Mouse (Mus musculus) right cerebral cortex, postnatal 36 days (tissue): ENCODE measurements at regions not wholly inside any gene's neighbourhood (a gene's known extent, or its start where the extent isn't known, plus 50 kb on each side); places are given as distances from the start of the nearest gene placed in this dataset.
A peak's percentile ranks its signal among the peaks of the same experiment; 100 is the strongest.

Source experiments
- DNase-seq, 2 experiments: peaks; one replicate each; pipeline ENCODE4 v3.0.0; 2022; ENCODE audit warnings: low spot score in 2 of 2, mixed read lengths in 1 of 2

DNA sequence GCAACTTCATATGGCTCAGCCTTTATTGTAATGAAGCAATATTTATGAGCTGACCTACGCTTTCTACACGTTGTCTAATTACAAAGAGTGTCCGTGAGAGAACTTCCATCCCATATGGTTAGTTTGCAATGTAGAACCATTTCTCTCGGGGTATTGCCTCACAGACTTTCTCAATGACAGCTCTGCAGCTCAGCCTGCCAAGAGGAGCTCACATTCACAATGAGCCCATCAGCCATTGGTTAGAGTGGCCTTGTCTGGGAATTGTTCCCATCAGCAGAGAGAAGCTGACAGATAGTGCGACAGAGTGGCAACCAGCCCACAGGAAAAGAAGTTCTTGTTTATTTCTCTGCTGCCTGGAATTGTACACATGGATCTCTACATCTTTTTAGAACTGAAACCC is 409.7 kb downstream of the Zfp704 start:
- peak; percentile 38 to 43 for DNase-seq

DNA sequence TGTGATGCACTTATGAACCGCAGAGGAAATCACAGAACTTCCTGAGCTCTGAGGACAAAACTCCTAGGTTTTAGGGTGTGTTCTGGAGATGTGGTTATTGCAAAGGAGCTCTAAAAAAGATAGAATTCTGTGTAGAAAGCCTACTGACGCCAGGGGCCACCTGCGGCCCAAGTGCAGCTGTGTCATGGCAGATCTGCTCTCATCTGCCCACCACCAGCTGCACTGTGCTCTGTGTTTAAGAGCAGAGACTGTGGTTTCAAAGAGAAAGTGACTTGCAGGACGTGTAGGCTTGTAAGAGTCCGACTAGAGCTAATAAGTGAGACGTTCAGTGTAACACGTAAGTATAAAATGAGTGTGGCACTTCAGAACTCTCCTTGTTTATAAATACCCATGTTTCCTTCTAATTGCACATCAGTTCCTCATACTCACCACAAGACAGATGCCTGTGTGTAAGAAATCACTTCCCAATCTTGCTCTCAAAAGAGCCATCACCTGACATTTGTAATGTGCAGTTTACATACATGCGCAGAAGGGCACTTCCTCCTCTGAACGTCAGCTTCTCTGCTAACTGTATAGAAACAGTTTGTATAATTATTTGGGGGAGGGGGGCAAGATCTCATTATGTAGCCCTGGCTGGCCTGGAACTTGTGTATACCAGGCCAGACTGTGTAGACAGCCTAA is 411.1 kb downstream of the Zfp704 start:
- no peak for DNase-seq

DNA sequence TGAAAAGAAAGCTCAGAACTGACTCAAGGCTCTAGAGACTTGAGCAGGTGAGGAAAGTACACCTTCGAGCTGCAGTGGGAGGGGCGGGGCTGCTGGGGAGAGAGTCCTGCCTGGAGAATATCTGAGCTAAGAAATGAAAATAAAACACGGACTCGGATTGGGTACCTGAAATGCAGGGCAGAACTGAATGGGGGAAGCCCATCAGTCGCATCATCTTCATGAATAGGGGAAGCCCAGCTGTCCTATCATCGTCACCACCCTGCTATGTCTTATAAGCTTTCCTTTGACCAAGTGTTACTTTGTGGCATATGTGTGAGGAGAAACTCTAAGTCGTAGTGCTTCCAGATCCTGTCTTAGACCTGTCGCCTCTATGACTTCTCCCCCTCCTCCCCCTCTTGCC is 414.1 kb downstream of the Zfp704 start:
- DNase-seq: no peak

GRCm38 (mm10) chr3:9189366-9190287 is 420.3 kb downstream of the Zfp704 start:
- DNase-seq: peak; percentile 59 to 66

GRCm38 (mm10) chr3:9186364-9187120 is 423.3 kb downstream of the Zfp704 start:
- DNase-seq: no peak

DNA sequence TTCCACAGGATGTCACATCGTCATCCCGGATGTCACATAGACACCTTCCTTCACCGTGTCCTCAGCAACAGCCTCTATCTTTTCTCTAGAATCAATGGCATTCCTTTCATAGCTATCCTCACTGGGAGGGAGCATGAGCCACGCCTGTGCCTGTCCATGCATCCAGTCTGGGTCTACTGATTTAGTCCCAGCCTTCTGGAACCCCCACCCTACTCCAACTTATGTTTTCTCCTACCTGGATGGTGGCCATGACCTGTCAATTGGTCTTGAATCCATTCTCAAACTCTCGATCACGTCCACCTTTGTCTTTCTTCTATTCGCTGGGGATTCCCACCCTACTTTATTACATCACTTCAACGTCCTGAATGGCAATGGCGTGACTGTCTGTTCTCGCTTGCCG is 428.3 kb downstream of the Zfp704 start:
- no peak for DNase-seq

DNA sequence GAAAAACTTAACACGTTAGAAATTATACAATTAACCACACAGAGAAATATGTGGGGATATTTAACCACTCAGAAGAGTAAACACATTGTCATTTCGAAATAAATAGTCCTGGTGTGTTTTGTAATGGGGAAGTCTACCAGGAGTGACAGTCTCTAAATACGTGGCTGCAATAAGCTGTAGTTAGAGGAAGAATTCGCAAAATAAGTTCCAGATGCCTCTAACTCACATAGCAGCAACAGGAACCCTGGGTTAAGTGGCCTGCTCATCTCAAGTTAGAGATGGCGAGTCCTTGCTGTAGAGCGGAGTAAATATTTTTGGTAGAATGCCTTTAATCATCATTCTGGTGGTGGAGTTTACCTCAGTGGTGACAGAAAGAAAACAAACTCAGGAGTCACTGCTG is 430.2 kb downstream of the Zfp704 start:
- no peak for DNase-seq

- DNase-seq: no peak
Measured at GRCm38 (mm10) chr3:9174517-9174832, 435.4 kb downstream of the Zfp704 start.

DNA sequence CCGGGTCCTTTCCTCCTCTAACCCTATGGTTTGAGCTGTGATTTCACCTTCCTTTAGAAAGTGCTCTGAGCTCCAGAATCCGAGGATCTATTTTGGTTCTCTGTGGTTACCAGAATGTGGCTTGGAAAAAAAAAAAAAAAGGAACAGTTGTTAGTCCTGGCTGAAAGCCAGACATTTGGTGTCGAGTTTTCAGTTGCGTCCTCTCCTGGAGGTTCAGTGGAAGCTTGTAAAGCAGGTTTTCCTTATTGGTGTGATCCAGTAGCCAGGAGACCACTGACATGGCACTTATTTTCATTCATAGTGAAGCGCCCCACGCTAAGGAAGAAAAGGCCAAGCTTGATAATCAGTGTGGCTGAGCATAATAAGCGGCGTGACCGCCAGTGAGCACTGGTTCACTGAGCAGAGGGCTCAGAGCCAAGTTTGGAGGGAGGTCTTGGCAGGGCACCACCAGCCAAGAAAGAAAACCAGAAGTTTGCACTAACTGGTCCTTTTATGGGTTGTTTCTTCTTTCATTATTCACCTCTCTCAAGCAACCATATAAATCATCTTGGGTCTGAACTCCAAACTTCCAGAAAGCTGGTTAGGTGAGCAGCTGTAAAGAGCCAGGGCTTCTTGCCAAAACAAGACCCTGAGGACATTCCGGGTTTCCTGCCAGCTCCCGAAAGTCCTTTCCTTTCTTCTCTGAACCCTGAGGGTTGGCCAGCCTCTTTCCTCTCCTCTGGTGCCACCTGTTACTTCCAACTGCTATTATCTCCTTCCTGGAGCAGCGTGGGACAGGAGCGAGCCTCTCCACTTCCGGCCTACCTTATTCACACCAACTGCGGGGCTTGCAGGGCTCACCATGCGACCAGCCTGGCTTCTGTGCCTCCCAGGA is 436.0 kb downstream of the Zfp704 start:
- DNase-seq: peak; percentile 6 to 16

GRCm38 (mm10) chr3:9171970-9172369 is 437.9 kb downstream of the Zfp704 start:
- no peak for DNase-seq

GRCm38 (mm10) chr3:9168955-9169354 is 440.9 kb downstream of the Zfp704 start:
- no peak for DNase-seq

DNA sequence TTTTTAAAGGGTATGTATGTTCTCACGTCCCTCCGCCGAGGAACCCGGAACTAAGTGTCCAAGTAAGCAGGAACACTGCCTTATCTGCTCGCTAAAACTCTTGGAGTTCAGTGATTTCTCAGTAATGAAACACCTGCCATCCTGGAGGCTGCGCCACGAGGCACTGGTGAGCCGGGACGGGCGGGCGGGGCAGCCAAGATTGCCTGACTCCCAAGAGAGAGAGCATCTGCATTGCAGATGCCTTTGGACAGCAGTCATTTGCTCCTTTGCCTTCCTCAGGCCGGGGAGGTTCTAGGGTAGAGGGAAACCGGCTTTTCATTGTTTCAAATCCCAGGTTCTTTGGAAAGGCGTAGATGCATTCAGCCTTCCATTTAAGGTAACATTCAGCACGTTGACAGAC is 450.8 kb downstream of the Zfp704 start:
- DNase-seq: no peak

DNA sequence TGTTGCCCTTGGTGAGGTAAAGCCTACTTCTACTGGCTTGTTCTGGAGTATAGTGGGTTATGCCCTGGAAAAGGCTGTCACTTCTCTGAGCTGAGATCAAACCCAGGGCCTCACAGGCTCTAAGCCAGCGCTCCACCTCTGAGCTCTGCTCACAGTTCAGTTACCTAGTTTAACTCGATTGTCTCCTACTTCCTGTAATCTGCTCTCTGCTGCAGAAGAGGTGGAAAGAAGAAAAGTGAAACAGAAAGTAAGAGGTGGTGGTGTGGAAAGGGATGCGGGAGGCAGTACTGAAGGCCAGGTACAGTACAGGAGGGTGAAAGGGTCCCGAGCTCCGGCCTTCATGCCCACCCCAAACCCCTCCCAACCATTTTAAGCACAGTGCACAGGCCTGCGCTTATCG is 455.7 kb downstream of the Zfp704 start:
- no peak for DNase-seq

- peak in 1 of 2 experiments; percentile 10 for DNase-seq
Measured at GRCm38 (mm10) chr3:9153690-9154089, 456.2 kb downstream of the Zfp704 start.

DNA sequence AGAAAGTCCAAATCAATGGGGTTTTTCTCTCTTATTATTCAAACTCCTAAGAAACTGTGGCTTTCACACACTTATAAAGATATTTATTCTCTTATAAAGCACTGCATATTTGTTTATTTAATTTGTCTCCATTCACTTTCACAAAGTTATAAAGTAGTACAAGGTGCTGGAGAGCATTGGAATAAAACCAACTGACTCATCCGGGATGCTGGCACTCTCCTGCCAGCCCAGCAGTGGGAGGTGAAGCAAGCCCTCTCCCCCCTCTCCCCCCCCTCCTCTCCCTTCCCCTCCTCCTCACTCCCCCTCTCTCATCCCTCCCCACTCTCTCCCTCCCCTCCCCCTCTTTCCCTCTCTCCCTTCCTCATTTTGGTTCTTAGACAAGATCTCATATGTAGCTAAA is 457.6 kb downstream of the Zfp704 start:
- DNase-seq: no peak

GRCm38 (mm10) chr3:9151590-9151989 is 458.3 kb downstream of the Zfp704 start:
- DNase-seq: no peak

DNA sequence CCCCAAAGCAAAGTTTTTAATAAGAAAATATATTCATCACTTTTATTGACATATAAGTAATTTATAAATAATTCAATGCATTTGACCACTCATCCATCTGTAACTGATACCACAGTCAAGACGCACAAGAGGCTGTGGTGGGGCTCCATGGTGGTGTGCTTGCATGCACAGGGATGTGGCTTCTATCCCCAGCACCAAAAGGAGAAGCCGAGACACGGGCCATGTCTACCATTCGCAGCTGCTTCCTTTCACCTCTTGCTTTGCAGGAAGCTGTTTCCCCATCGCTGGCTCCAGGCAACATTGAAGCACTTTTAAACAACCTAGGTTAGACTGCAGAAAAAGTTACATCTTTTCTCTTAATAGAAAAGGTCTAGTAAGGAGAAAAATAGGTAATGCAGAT is 461.3 kb downstream of the Zfp704 start:
- no peak for DNase-seq

- DNase-seq: no peak
Measured at GRCm38 (mm10) chr3:9146481-9146880, 463.4 kb downstream of the Zfp704 start.

GRCm38 (mm10) chr3:9145612-9146011 is 464.3 kb downstream of the Zfp704 start:
- DNase-seq: no peak

DNA sequence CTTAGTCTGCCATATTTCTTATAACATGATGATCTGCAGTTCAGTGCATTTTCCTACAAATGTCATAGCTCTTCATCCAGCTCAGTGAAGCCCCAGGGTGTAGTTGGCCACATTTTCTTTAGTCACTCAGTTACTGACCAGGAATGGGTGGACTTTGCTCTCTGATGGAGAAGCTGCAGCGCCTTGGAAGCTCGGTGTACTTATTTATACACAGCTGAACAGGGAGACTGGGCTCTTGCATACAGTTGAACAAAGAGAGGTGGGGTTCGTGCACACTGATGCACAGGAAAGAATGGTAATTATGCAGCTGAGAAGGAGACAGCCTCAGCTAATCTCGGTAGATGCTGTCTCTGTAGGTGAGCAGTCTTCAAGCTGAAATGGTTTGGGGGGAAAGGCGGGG is 468.0 kb downstream of the Zfp704 start:
- DNase-seq: no peak

- DNase-seq: no peak
Measured at GRCm38 (mm10) chr3:9137131-9137874, 472.6 kb downstream of the Zfp704 start.
